Mouse (Mus musculus) C2C12 (cell line): ENCODE results near the gene Rpsa. TPM values are rescaled to one million over a fixed set of nuclear protein-coding genes. Genes with fewer than 3 reads are reported as not detected.

Source experiments
- H3K27me3 ChIP-seq: one replicate; pipeline ENCODE4 v1.6.1; 2011; ENCODE audit not compliant: control insufficient read depth, insufficient read depth, insufficient read length
- H3K36me3 ChIP-seq: one replicate; pipeline ENCODE4 v1.6.1; 2011; ENCODE audit not compliant: control insufficient read depth, insufficient read depth
- H3K4me3 ChIP-seq: one replicate; pipeline ENCODE4 v1.5.1; 2011; ENCODE audit warnings: mild to moderate bottlenecking, control low read depth; ENCODE audit not compliant: poor library complexity, insufficient read depth, severe bottlenecking
- H3K79me2 ChIP-seq: one replicate; pipeline ENCODE4 v1.6.1; 2011; ENCODE audit not compliant: control insufficient read depth, insufficient read depth
- H3K79me3 ChIP-seq: one replicate; pipeline ENCODE4 v1.6.1; 2011; ENCODE audit warnings: low read depth, control low read depth
- H3ac ChIP-seq: one replicate; pipeline ENCODE3; 2011; ENCODE audit warnings: low read depth; ENCODE audit not compliant: control insufficient read depth, insufficient read length
- CEBPB ChIP-seq: IDR thresholded peaks from one replicate; pipeline ENCODE4 v1.6.1; 2011; ENCODE audit warnings: low read depth, mild to moderate bottlenecking, control low read depth, moderate library complexity
- CTCF ChIP-seq: IDR thresholded peaks from one replicate; pipeline ENCODE4 v1.5.1; 2011; ENCODE audit not compliant: control insufficient read depth, insufficient read depth, insufficient read length
- FOSL1 ChIP-seq: IDR thresholded peaks from one replicate; pipeline ENCODE4 v1.8.0; 2011; ENCODE audit warnings: mild to moderate bottlenecking, low read length; ENCODE audit not compliant: poor library complexity, insufficient read depth, severe bottlenecking
- MAX ChIP-seq: IDR thresholded peaks from one replicate; pipeline ENCODE4 v1.6.1; 2011; ENCODE audit warnings: mild to moderate bottlenecking, control low read depth
- MYOD1 ChIP-seq: IDR thresholded peaks from one replicate; pipeline ENCODE4 v1.6.1; 2011; ENCODE audit warnings: low read depth; ENCODE audit not compliant: control insufficient read depth, insufficient read length
- MYOG ChIP-seq: IDR thresholded peaks from one replicate; pipeline ENCODE4 v1.6.1; 2011; ENCODE audit not compliant: control insufficient read depth, insufficient read length; ENCODE audit errors: extremely low read depth
- USF1 ChIP-seq: IDR thresholded peaks from one replicate; pipeline ENCODE4 v1.6.1; 2011; ENCODE audit warnings: low read depth, mild to moderate bottlenecking, control low read depth, moderate library complexity
- polyA plus RNA-seq: library from polyadenylated mRNA; unstranded; fragments of >200 nt; fragmentation: generic; extraction: Trizol; gene quantifications from one replicate; pipeline ENCODE4 v1.2.1, GENCODE M21; 2012; ENCODE audit warnings: missing spikeins

The Rpsa gene
- polyA plus RNA-seq, 1 experiment, result 3,947 TPM

GRCm38 (mm10) chr9:120129276-120129675 is 1.8 kb downstream of the Rpsa start:
- H3K4me3 ChIP-seq, result peak overlapping the region; percentile 91
- TF ChIP-seq FOSL1, result no peak
- no peak for TF ChIP-seq MYOG
- H3K27me3 ChIP-seq, result no peaks in the 10 kb centered on the region
- H3K79me3 ChIP-seq, result peaks cover 27% of the 10 kb centered on the region
- peaks cover 34% of the 10 kb centered on the region for H3K79me2 ChIP-seq
- H3K36me3 ChIP-seq, result peaks cover 47% of the 10 kb centered on the region
- peak overlapping the region; percentile 78 for H3ac ChIP-seq

DNA sequence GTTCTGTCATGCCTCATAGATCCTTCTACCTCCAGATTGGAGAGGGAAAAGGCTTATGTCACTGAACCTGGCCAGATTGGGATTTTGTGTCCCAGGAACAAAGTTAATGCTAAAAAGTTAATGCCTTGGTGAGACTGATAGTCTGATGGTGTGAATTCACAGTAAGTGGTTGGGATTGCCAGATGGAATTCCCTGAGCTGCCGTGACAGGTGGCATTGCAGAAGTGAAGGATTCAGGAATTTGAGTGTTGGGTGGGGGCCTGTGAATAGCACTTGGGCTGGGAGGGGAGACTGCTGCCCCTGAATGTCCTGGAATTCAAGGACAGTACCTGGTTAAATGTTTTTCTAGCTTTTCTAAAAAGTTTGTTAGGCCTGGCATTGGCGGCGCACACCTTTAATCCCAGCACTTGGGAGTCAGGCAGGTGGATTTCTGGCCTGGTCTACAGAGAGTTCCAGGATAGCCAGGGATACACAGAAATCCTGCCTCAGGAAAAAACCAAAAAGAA is 4.3 kb downstream of the Rpsa start:
- no peaks in the 10 kb centered on the region for H3K27me3 ChIP-seq
- H3K36me3 ChIP-seq, result peaks cover 47% of the 10 kb centered on the region
- H3ac ChIP-seq, result no peak overlapping the region
- TF ChIP-seq CTCF (no peak), USF1 (no peak), MYOG (no peak), CEBPB (no peak), FOSL1 (no peak), MYOD1 (no peak), MAX (no peak)
- no peak overlapping the region for H3K4me3 ChIP-seq
- H3K79me2 ChIP-seq, result peaks cover 34% of the 10 kb centered on the region
- peaks cover 27% of the 10 kb centered on the region for H3K79me3 ChIP-seq

DNA sequence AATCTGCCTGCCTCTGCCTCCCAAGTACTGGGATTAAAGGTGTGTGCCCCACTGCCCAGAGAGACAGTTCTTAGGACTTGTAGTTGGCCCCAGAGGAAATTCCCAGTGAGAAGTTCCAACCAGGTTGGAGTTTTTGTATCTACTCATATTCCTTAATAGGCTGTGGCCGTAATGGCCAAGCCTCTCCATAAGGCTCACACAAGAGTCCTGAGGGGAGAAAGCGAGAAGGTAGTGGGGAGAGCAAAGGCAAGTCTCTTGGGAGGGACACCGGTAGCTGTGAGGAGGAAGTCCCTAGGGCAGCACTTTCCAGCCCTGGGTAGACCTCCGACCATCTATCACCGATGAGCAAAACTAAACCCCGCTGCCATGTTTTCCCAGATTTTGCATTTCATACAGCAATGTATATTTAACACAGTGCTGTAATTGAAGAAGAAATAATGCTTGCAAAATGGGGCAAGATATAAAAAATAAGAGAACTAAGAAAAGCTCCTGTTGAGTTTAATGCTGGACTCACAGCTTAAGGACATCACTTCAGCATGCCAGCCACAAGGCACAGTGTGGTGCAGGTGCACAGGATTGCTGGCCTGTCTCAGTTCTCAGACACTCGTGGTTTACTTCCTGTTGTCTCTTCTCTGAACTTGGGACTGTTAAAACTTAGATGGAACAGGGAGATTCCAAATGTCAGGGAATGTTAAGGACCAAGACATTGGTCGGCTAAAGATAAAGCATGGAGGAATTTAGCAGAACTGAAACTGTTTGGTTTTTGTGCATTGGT is 5.7 kb downstream of the Rpsa start:
- Histone ChIP-seq H3ac (no peak overlapping the region), H3K36me3 (peaks cover 46% of the 10 kb centered on the region), H3K27me3 (no peaks in the 10 kb centered on the region), H3K4me3 (no peak overlapping the region), H3K79me3 (peaks cover 22% of the 10 kb centered on the region), H3K79me2 (peaks cover 28% of the 10 kb centered on the region)
- TF ChIP-seq CEBPB, result no peak
- no peak for TF ChIP-seq USF1
- TF ChIP-seq CTCF, result no peak
- TF ChIP-seq MYOG, result no peak
- TF ChIP-seq FOSL1, result no peak
- TF ChIP-seq MYOD1, result no peak
- TF ChIP-seq MAX, result no peak

- TF ChIP-seq CEBPB (no peak), MAX (no peak), FOSL1 (no peak), CTCF (no peak), MYOD1 (no peak), USF1 (no peak), MYOG (no peak)
- Histone ChIP-seq H3ac (no peak overlapping the region), H3K79me2 (peaks cover 21% of the 10 kb centered on the region), H3K27me3 (no peaks in the 10 kb centered on the region), H3K79me3 (peaks cover 15% of the 10 kb centered on the region), H3K36me3 (peaks cover 38% of the 10 kb centered on the region), H3K4me3 (no peak overlapping the region)
Observed at GRCm38 (mm10) chr9:120133755-120134475, 6.4 kb downstream of the Rpsa start.

- TF ChIP-seq CEBPB, result no peak
- no peak for TF ChIP-seq USF1
- TF ChIP-seq MYOD1, result no peak
- TF ChIP-seq CTCF, result no peak
- TF ChIP-seq MAX, result no peak
- no peak for TF ChIP-seq FOSL1
- TF ChIP-seq MYOG, result no peak
- Histone ChIP-seq H3K79me3 (peaks cover 7% of the 10 kb centered on the region), H3K4me3 (no peak overlapping the region), H3K36me3 (peaks cover 31% of the 10 kb centered on the region), H3ac (no peak overlapping the region), H3K27me3 (no peaks in the 10 kb centered on the region), H3K79me2 (peaks cover 13% of the 10 kb centered on the region)
Observed at GRCm38 (mm10) chr9:120134529-120135160, 7.2 kb downstream of the Rpsa start.

- Histone ChIP-seq H3K27me3 (no peaks in the 10 kb centered on the region), H3K4me3 (no peak overlapping the region), H3K36me3 (peaks cover 23% of the 10 kb centered on the region), H3K79me2 (peaks cover 5% of the 10 kb centered on the region), H3ac (no peak overlapping the region), H3K79me3 (peaks cover 1% of the 10 kb centered on the region)
- TF ChIP-seq FOSL1 (no peak), USF1 (no peak), CTCF (no peak), MYOG (no peak), MYOD1 (no peak), CEBPB (no peak), MAX (no peak)
Observed at GRCm38 (mm10) chr9:120135454-120135853, 8.0 kb downstream of the Rpsa start.
